Mouse (Mus musculus): ENCODE data around the gene Rbm6. TPM values are rescaled to one million over a fixed set of nuclear protein-coding genes. Genes with fewer than 3 reads are reported as not detected.

Gene Rbm6
- total and polyA plus RNA-seq, 2 experiments from 2014 or later = 57.9 to 81.3 TPM

- H3K9me3 ChIP-seq (ENCODE audit: low read length) = no peaks in the 10 kb centered on the region
- H3K36me3 ChIP-seq (ENCODE audit: insufficient read depth, low read length) = no peaks in the 10 kb centered on the region
- H3K27ac ChIP-seq (ENCODE audit: low read depth, low read length) = peak overlapping the region; percentile 89
- WGBS = 9% methylated on average over 3 of the region's 3 CpGs
- no peak for TF ChIP-seq CTCF (IDR thresholded peaks at IDR 0.05)
- peaks cover 32% of the 10 kb centered on the region for H3K4me1 ChIP-seq (ENCODE audit: insufficient read depth, low read length)
- no peak overlapping the region for H3K4me3 ChIP-seq (ENCODE audit: low read depth, low read length)
- no peak overlapping the region for H3K9ac ChIP-seq (replicated peaks; ENCODE audit: low read length, poor library complexity, severe bottlenecking)
- ATAC-seq (ENCODE audit: low FRiP score) (peak; percentile 21), DNase-seq (ENCODE audit: low spot score) (peak; percentile 81)
- no peaks in the 10 kb centered on the region for H3K27me3 ChIP-seq (ENCODE audit: insufficient read depth, low read length)
- H3K4me2 ChIP-seq (ENCODE audit: low read depth, low read length, poor library complexity, severe bottlenecking) = peak overlapping the region; percentile 12; the same call in 1 of the 2 replicates
Observed at GRCm38 (mm10) chr9:107729709-107730108, 143.3 kb downstream of the Rbm6 start.

GRCm38 (mm10) chr9:107728919-107729670 is 143.9 kb downstream of the Rbm6 start:
- no peak overlapping the region for H3K9ac ChIP-seq (replicated peaks; ENCODE audit: low read length, poor library complexity, severe bottlenecking)
- H3K4me2 ChIP-seq (ENCODE audit: low read depth, low read length, poor library complexity, severe bottlenecking) = peak overlapping the region; percentile 12; the same call in 1 of the 2 replicates
- no peak for TF ChIP-seq CTCF (IDR thresholded peaks at IDR 0.05)
- no peaks in the 10 kb centered on the region for H3K36me3 ChIP-seq (ENCODE audit: insufficient read depth, low read length)
- ATAC-seq (ENCODE audit: low FRiP score) = no peak; the same call in 1 of the 2 replicates
- peak overlapping the region; percentile 89 for H3K27ac ChIP-seq (ENCODE audit: low read depth, low read length)
- H3K9me3 ChIP-seq (ENCODE audit: low read length) = no peaks in the 10 kb centered on the region
- no peak for DNase-seq (ENCODE audit: low spot score)
- H3K4me3 ChIP-seq (ENCODE audit: low read depth, low read length) = no peak overlapping the region
- no peaks in the 10 kb centered on the region for H3K27me3 ChIP-seq (ENCODE audit: insufficient read depth, low read length)
- WGBS = 50% methylated on average over 6 of the region's 6 CpGs
- peaks cover 31% of the 10 kb centered on the region for H3K4me1 ChIP-seq (ENCODE audit: insufficient read depth, low read length)

GRCm38 (mm10) chr9:107727041-107727440 is 146.0 kb downstream of the Rbm6 start:
- no peak for TF ChIP-seq CTCF (IDR thresholded peaks at IDR 0.05)
- no peaks in the 10 kb centered on the region for H3K36me3 ChIP-seq (ENCODE audit: insufficient read depth, low read length)
- H3K4me2 ChIP-seq (ENCODE audit: low read depth, low read length, poor library complexity, severe bottlenecking) = no peak overlapping the region
- H3K4me3 ChIP-seq (ENCODE audit: low read depth, low read length) = no peak overlapping the region
- H3K4me1 ChIP-seq (ENCODE audit: insufficient read depth, low read length) = peaks cover 42% of the 10 kb centered on the region
- 0 out of 2 replicates have a peak overlapping the region, but pooled peaks have one; percentile 13 for H3K9ac ChIP-seq (replicated peaks; ENCODE audit: low read length, poor library complexity, severe bottlenecking)
- no peaks in the 10 kb centered on the region for H3K9me3 ChIP-seq (ENCODE audit: low read length)
- DNase-seq (ENCODE audit: low spot score) = peak; percentile 64
- 33% methylated on average over 3 of the region's 3 CpGs for WGBS
- H3K27me3 ChIP-seq (ENCODE audit: insufficient read depth, low read length) = no peaks in the 10 kb centered on the region
- ATAC-seq (ENCODE audit: low FRiP score) = peak; percentile 69
- peak overlapping the region; percentile 65 for H3K27ac ChIP-seq (ENCODE audit: low read depth, low read length)

- Histone ChIP-seq H3K4me1 (ENCODE audit: insufficient read depth, low read length) (peaks cover 41% of the 10 kb centered on the region), H3K27ac (ENCODE audit: low read depth, low read length) (no peak overlapping the region; the same call in 1 of the 2 replicates)
- no peak for ATAC-seq (ENCODE audit: low FRiP score)
Observed at GRCm38 (mm10) chr9:107724796-107725195, 148.2 kb downstream of the Rbm6 start.

GRCm38 (mm10) chr9:107723794-107724531 is 149.1 kb downstream of the Rbm6 start:
- TF ChIP-seq CTCF (IDR thresholded peaks at IDR 0.05) = no peak
- WGBS = 3% methylated on average over 9 of the region's 11 CpGs
- H3K9ac ChIP-seq (replicated peaks; ENCODE audit: low read length, poor library complexity, severe bottlenecking) = 0 out of 2 replicates have a peak overlapping the region, but pooled peaks have one; percentile 29
- H3K4me2 ChIP-seq (ENCODE audit: low read depth, low read length, poor library complexity, severe bottlenecking) = no peak overlapping the region
- H3K27ac ChIP-seq (ENCODE audit: low read depth, low read length) = peak overlapping the region; percentile 63
- ATAC-seq (ENCODE audit: low FRiP score) = 0 out of 2 replicates have a peak, but pooled peaks have one; percentile 41
- no peaks in the 10 kb centered on the region for H3K9me3 ChIP-seq (ENCODE audit: low read length)
- peak; percentile 79 for DNase-seq (ENCODE audit: low spot score)
- peaks cover 33% of the 10 kb centered on the region for H3K4me1 ChIP-seq (ENCODE audit: insufficient read depth, low read length)
- H3K4me3 ChIP-seq (ENCODE audit: low read depth, low read length) = no peak overlapping the region
- no peaks in the 10 kb centered on the region for H3K36me3 ChIP-seq (ENCODE audit: insufficient read depth, low read length)
- no peaks in the 10 kb centered on the region for H3K27me3 ChIP-seq (ENCODE audit: insufficient read depth, low read length)

More at GRCm38 (mm10) chr9:107724796-107725195, 148.2 kb downstream of the Rbm6 start:
- no peaks in the 10 kb centered on the region for H3K27me3 ChIP-seq (ENCODE audit: insufficient read depth, low read length)
- no peak for DNase-seq (ENCODE audit: low spot score)
- H3K36me3 ChIP-seq (ENCODE audit: insufficient read depth, low read length) = no peaks in the 10 kb centered on the region
- H3K9ac ChIP-seq (replicated peaks; ENCODE audit: low read length, poor library complexity, severe bottlenecking) = no peak overlapping the region
- no peak overlapping the region for H3K4me3 ChIP-seq (ENCODE audit: low read depth, low read length)
- no peak for TF ChIP-seq CTCF (IDR thresholded peaks at IDR 0.05)
- H3K9me3 ChIP-seq (ENCODE audit: low read length) = no peaks in the 10 kb centered on the region
- H3K4me2 ChIP-seq (ENCODE audit: low read depth, low read length, poor library complexity, severe bottlenecking) = no peak overlapping the region
- WGBS = 90% methylated on average over 1 of the region's 1 CpGs

Other genes starting within 250 kb of the Rbm6 start
- 224 and 241 TPM in 2 replicates for gene Gnai2, start 237.9 kb downstream of the Rbm6 start, total RNA-seq (2014; rRNA removed)
- 260 and 264 TPM in 2 replicates for gene Gnai2, start 237.9 kb downstream of the Rbm6 start, polyA plus RNA-seq (2015; fragmentation: Nextera tagmentation; extraction: Ambion mirVana)
- gene Slc38a3, start 203.7 kb downstream of the Rbm6 start, total RNA-seq (2014; rRNA removed) = 70.0 and 94.5 TPM in 2 replicates
- 37.6 and 44.6 TPM in 2 replicates for gene Slc38a3, start 203.7 kb downstream of the Rbm6 start, polyA plus RNA-seq (2015; fragmentation: Nextera tagmentation; extraction: Ambion mirVana)
- 0.52 and 0.55 TPM in 2 replicates for gene Gnat1, start 193.5 kb downstream of the Rbm6 start, total RNA-seq (2014; rRNA removed)
- 2.3 and 2.6 TPM in 2 replicates for gene Gnat1, start 193.5 kb downstream of the Rbm6 start, polyA plus RNA-seq (2015; fragmentation: Nextera tagmentation; extraction: Ambion mirVana)
- 115 and 120 TPM in 2 replicates for gene Sema3f, start 162.8 kb downstream of the Rbm6 start, total RNA-seq (2014; rRNA removed)
- 13.5 and 14.1 TPM in 2 replicates for gene Sema3f, start 162.8 kb downstream of the Rbm6 start, polyA plus RNA-seq (2015; fragmentation: Nextera tagmentation; extraction: Ambion mirVana)
- gene Rbm5, start 102.2 kb downstream of the Rbm6 start, total RNA-seq (2014; rRNA removed) = 142 and 145 TPM in 2 replicates
- 159 and 160 TPM in 2 replicates for gene Rbm5, start 102.2 kb downstream of the Rbm6 start, polyA plus RNA-seq (2015; fragmentation: Nextera tagmentation; extraction: Ambion mirVana)
- 23.9 and 24.9 TPM in 2 replicates for gene Mon1a, start 14.9 kb upstream of the Rbm6 start, total RNA-seq (2014; rRNA removed)
- 16.7 and 18.1 TPM in 2 replicates for gene Mon1a, start 14.9 kb upstream of the Rbm6 start, polyA plus RNA-seq (2015; fragmentation: Nextera tagmentation; extraction: Ambion mirVana)
- 1.2 and 1.8 TPM in 2 replicates for gene Mst1r, start 33.6 kb upstream of the Rbm6 start, total RNA-seq (2014; rRNA removed)
- gene Mst1r, start 33.6 kb upstream of the Rbm6 start, polyA plus RNA-seq (2015; fragmentation: Nextera tagmentation; extraction: Ambion mirVana) = 1.1 and 1.2 TPM in 2 replicates
- 0.05 TPM in 1 of 2 replicates, not detected in the other for gene Actl11, start 55.2 kb upstream of the Rbm6 start, total RNA-seq (2014; rRNA removed)
- gene Actl11, start 55.2 kb upstream of the Rbm6 start, polyA plus RNA-seq (2015; fragmentation: Nextera tagmentation; extraction: Ambion mirVana) = not detected in 2 replicates
- 133 and 153 TPM in 2 replicates for gene Camkv, start 62.4 kb upstream of the Rbm6 start, total RNA-seq (2014; rRNA removed)
- gene Camkv, start 62.4 kb upstream of the Rbm6 start, polyA plus RNA-seq (2015; fragmentation: Nextera tagmentation; extraction: Ambion mirVana) = 136 and 149 TPM in 2 replicates
- 9.0 and 11.4 TPM in 2 replicates for gene Traip, start 76.9 kb upstream of the Rbm6 start, total RNA-seq (2014; rRNA removed)
- 11.6 and 12.0 TPM in 2 replicates for gene Traip, start 76.9 kb upstream of the Rbm6 start, polyA plus RNA-seq (2015; fragmentation: Nextera tagmentation; extraction: Ambion mirVana)
- gene Uba7, start 102.3 kb upstream of the Rbm6 start, total RNA-seq (2014; rRNA removed) = 1.9 and 4.2 TPM in 2 replicates
- gene Uba7, start 102.3 kb upstream of the Rbm6 start, polyA plus RNA-seq (2015; fragmentation: Nextera tagmentation; extraction: Ambion mirVana) = 5.0 and 5.7 TPM in 2 replicates
- 0.55 TPM in 1 of 2 replicates, not detected in the other for gene Gm20661, start 109.8 kb upstream of the Rbm6 start, total RNA-seq (2014; rRNA removed)
- gene Gm20661, start 109.8 kb upstream of the Rbm6 start, polyA plus RNA-seq (2015; fragmentation: Nextera tagmentation; extraction: Ambion mirVana) = 0.33 and 0.48 TPM in 2 replicates
- gene Inka1, start 112.6 kb upstream of the Rbm6 start, total RNA-seq (2014; rRNA removed) = 12.3 and 14.8 TPM in 2 replicates
- 16.2 and 18.1 TPM in 2 replicates for gene Inka1, start 112.6 kb upstream of the Rbm6 start, polyA plus RNA-seq (2015; fragmentation: Nextera tagmentation; extraction: Ambion mirVana)
- 0.42 and 5.6 TPM in 2 replicates for gene Cdhr4, start 119.3 kb upstream of the Rbm6 start, total RNA-seq (2014; rRNA removed)
- 0.59 and 1.1 TPM in 2 replicates for gene Cdhr4, start 119.3 kb upstream of the Rbm6 start, polyA plus RNA-seq (2015; fragmentation: Nextera tagmentation; extraction: Ambion mirVana)
- 3.6 TPM in 1 of 2 replicates, not detected in the other for gene Gm20662, start 123.1 kb upstream of the Rbm6 start, total RNA-seq (2014; rRNA removed)
- gene Gm20662, start 123.1 kb upstream of the Rbm6 start, polyA plus RNA-seq (2015; fragmentation: Nextera tagmentation; extraction: Ambion mirVana) = 0.31 TPM in 1 of 2 replicates, not detected in the other
- gene Ip6k1, start 129.3 kb upstream of the Rbm6 start, total RNA-seq (2014; rRNA removed) = 249 and 272 TPM in 2 replicates
- gene Ip6k1, start 129.3 kb upstream of the Rbm6 start, polyA plus RNA-seq (2015; fragmentation: Nextera tagmentation; extraction: Ambion mirVana) = 90.5 and 94.1 TPM in 2 replicates
- gene Gmppb, start 176.0 kb upstream of the Rbm6 start, total RNA-seq (2014; rRNA removed) = 13.4 and 18.7 TPM in 2 replicates
- gene Gmppb, start 176.0 kb upstream of the Rbm6 start, polyA plus RNA-seq (2015; fragmentation: Nextera tagmentation; extraction: Ambion mirVana) = 14.9 and 17.8 TPM in 2 replicates
- gene Amigo3, start 179.9 kb upstream of the Rbm6 start, total RNA-seq (2014; rRNA removed) = 2.5 and 3.7 TPM in 2 replicates
- 1.4 and 1.6 TPM in 2 replicates for gene Amigo3, start 179.9 kb upstream of the Rbm6 start, polyA plus RNA-seq (2015; fragmentation: Nextera tagmentation; extraction: Ambion mirVana)
- gene Mst1, start 207.2 kb upstream of the Rbm6 start, total RNA-seq (2014; rRNA removed) = 0.14 TPM in 1 of 2 replicates, not detected in the other
- not detected in 2 replicates for gene Mst1, start 207.2 kb upstream of the Rbm6 start, polyA plus RNA-seq (2015; fragmentation: Nextera tagmentation; extraction: Ambion mirVana)
- 46.3 and 60.6 TPM in 2 replicates for gene Rnf123, start 210.1 kb upstream of the Rbm6 start, total RNA-seq (2014; rRNA removed)
- gene Rnf123, start 210.1 kb upstream of the Rbm6 start, polyA plus RNA-seq (2015; fragmentation: Nextera tagmentation; extraction: Ambion mirVana) = 44.1 and 49.1 TPM in 2 replicates
- 32.3 and 45.1 TPM in 2 replicates for gene Apeh, start 221.4 kb upstream of the Rbm6 start, total RNA-seq (2014; rRNA removed)
- 38.3 and 42.7 TPM in 2 replicates for gene Apeh, start 221.4 kb upstream of the Rbm6 start, polyA plus RNA-seq (2015; fragmentation: Nextera tagmentation; extraction: Ambion mirVana)

Measured in midbrain, postnatal 0 days (tissue).